Mouse (Mus musculus) right cerebral cortex, adult 2 months (tissue): Measurements from ENCODE around the gene Gprc6a.

ENCODE experiments used
- DNase-seq, 2 experiments: peaks; one replicate each; pipeline ENCODE4 v3.0.0; 2021 to 2022; ENCODE audit warnings: low spot score in 2 of 2

Gprc6a gene

GRCm38 (mm10) chr10:51590139-51590574, 41.1 kb downstream of the Gprc6a start, which contains the start of gene Fam162b:
Fam162b (minus strand) TSS chr10:51590517.
- no peak for DNase-seq

DNA sequence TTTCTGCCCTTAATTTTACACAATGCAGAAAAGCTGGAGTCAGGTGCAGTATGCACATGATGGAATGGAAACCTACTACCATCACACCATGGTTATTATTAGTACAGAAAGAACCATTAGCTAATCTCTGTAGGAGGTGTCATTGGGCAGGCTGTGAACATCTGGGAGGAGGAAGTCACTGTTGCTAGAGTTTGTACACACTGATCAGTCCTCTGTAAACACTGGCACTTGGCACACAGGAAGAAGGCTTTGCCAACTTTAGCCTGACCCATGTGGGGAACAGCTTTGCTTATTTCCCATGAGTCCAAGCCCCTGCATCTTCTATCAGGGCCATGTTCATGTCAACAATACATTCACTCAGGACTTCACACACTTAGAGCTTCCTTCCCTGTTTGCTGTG, 46.3 kb downstream of the Gprc6a start:
- no peak for DNase-seq

- no peak for DNase-seq
Measured at GRCm38 (mm10) chr10:51584378-51584777, 46.9 kb downstream of the Gprc6a start.

DNA sequence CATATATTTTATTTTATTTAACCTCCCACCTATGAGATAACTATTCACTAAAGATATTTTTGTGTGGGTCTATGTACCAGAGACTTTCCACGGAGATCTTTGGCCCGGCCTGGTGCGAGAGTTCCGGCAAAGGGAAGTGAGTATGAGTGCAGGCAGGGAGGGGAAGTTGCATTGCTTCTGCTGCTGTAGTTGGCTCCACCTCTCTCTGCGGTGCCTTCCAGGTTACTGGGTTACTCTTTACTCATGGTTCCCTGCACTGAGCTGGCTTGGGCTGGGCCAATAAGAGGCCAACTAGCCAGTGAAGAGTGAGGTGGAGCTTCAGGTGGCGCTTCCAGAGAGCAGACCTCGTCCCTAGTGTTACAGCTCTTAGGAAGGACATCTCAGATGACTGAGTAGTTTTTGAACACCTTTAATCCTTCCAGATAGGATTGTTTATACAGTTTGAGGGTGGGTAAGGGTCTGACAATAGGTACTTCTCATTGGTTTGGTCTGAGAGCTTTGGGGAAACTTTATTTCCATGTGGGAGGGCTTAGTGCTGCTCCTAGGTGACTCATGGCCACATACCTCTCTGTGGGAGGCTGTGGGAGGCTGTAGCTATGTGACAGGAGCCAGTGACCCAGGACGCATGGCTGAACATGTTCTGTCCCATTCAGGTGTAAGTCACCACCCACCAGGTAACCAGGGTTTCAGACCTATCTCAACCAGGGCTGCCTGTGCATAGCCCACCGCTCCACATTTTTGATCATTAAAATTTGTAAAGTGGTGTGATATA, 59.9 kb downstream of the Gprc6a start:
- no peak for DNase-seq
